Mouse (Mus musculus) midbrain, embryonic 13.5 days (tissue): ENCODE data around the gene Cd300e. TPM values are rescaled to one million over a fixed set of nuclear protein-coding genes. Genes with fewer than 3 reads are reported as not detected.

ENCODE experiments used
- ATAC-seq: fragments of 200-750 bp; cut with Nextera tagmentation; 2 replicates; pipeline ENCODE4 v1.8.0; 2017; ENCODE audit warnings: mild to moderate bottlenecking, moderate TSS enrichment, moderate library complexity
- H3K27ac ChIP-seq: fragments of 300-500 bp; sonication (generic); 2 replicates; pipeline ENCODE4 v1.5.1; 2015; ENCODE audit warnings: inconsistent platforms, mild to moderate bottlenecking, moderate library complexity
- H3K27me3 ChIP-seq: fragments of 300-500 bp; sonication (generic); 2 replicates; pipeline ENCODE4 v1.6.1; 2015; ENCODE audit warnings: mild to moderate bottlenecking, inconsistent platforms
- H3K36me3 ChIP-seq: fragments of 300-500 bp; sonication (generic); 2 replicates; pipeline ENCODE4 v1.6.1; 2015; ENCODE audit warnings: mild to moderate bottlenecking, inconsistent platforms
- H3K4me1 ChIP-seq: fragments of 300-500 bp; sonication (generic); replicated peaks from 2 replicates; pipeline ENCODE4 v1.6.1; 2015; ENCODE audit warnings: inconsistent platforms
- H3K4me2 ChIP-seq: fragments of 300-500 bp; sonication (generic); replicated peaks from 2 replicates; pipeline ENCODE4 v1.6.1; 2015; ENCODE audit warnings: moderate library complexity, mild to moderate bottlenecking, inconsistent platforms
- H3K4me3 ChIP-seq: fragments of 300-500 bp; sonication (generic); replicated peaks from 2 replicates; pipeline ENCODE4 v1.5.1; 2015; ENCODE audit warnings: mild to moderate bottlenecking, inconsistent platforms
- H3K9ac ChIP-seq: fragments of 300-500 bp; sonication (generic); replicated peaks from 2 replicates; pipeline ENCODE4 v1.6.1; 2015; ENCODE audit warnings: mild to moderate bottlenecking, inconsistent platforms
- H3K9me3 ChIP-seq: fragments of 300-500 bp; sonication (generic); 2 replicates; pipeline ENCODE4 v1.6.1; 2016; ENCODE audit warnings: mild to moderate bottlenecking, inconsistent platforms
- WGBS: fragments of 180-500 bp; shearing (Covaris S2); methylation state at CpG from one replicate; pipeline ENCODE4 v1.1.7; 2015; 5-methylcytosine and 5-hydroxymethylcytosine counted together
- polyA plus RNA-seq: library from polyadenylated mRNA; unstranded; fragments of >200 nt; fragmentation: Nextera tagmentation; extraction: Ambion mirVana; gene quantifications from 2 replicates; pipeline ENCODE4 v1.2.1, GENCODE M21; 2015

The Cd300e gene
- polyA plus RNA-seq = not detected in 2 replicates

DNA sequence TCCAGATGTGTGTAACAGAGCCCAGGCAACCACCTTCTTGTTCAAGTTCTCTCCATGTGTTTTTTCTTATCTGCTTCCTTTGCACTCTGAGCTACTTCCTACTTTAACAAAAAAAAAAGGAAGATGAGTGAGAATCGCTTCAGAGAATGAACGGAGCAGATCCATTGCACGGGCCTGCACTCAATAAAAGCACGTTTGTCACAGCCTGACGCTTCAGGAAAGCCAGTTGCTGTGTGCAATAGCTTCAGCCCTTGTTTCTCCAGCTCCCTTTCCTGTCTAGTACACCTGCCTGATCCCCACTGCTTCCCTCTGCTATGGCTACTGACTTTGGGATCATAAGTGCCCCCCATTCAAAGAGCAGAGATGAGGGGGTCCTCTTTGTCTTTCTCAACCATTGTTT, at the start of gene Cd300e:
Gene Cd300e, minus strand, starts transcription at position 101 of the 400 bp plus-strand sequence.
- WGBS = 31% methylated on average over 5 of the region's 5 CpGs

DNA sequence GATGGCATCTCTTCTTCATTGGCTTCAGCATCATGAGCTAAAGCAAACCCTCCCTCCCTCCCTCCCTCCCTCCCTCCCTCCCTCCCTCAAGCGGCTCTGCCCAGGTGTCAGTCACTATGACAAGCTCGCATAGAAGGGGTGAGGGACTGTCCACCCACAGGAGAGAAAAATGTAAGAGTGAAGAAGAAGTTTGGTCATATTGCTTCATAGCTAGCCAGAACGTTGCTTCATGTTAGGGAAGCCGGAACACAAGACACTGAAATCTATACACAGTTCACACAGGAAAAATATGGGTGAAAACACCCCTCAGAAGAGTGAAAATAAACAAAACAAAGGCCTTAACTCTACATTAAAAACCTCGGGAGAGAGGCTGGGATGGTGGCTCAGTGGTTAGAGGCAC, 48.3 kb upstream of the Cd300e start:
- no peak overlapping the region for H3K4me2 ChIP-seq
- no peak overlapping the region for H3K9ac ChIP-seq
- H3K27ac ChIP-seq = no peak overlapping the region
- no peak for ATAC-seq
- H3K4me3 ChIP-seq = no peak overlapping the region
- no peaks in the 10 kb centered on the region for H3K36me3 ChIP-seq
- H3K9me3 ChIP-seq = no peaks in the 10 kb centered on the region
- H3K4me1 ChIP-seq = peaks cover 12% of the 10 kb centered on the region; the same call in 1 of the 2 replicates
- 80% methylated on average over 5 of the region's 5 CpGs for WGBS
- no peaks in the 10 kb centered on the region for H3K27me3 ChIP-seq

More for the DNA sequence above, at the start of gene Cd300e:
- Histone ChIP-seq H3K4me3 (no peak within 1 kb of the TSS), H3K36me3 (no peaks in the 10 kb centered on the region), H3K9me3 (no peaks in the 10 kb centered on the region), H3K4me1 (0 out of 2 replicates have a peak, but pooled peaks cover 6% of the 10 kb centered on the region), H3K27me3 (no peaks in the 10 kb centered on the region), H3K4me2 (no peak within 1 kb of the TSS), H3K9ac (no peak within 1 kb of the TSS), H3K27ac (no peak within 1 kb of the TSS)
- ATAC-seq = no peak

DNA sequence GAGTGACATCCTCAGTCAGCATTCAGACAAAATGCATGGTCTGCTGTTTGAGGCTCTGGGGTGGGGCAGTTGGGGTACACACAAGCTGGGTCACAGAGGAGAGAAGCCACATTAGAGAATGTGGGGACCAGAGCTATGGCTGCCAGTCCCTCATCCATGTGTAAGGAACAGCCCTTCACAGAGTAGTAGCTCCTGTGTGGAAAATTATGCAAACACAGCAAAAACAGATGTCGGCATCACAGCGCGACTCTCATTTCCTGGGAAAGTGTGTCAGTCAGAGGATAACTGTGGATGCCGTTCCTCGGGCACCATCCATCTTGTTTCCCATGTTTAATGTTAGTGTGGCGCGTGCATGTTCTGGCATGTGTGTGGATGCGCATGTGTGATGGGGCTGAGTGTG, 46.2 kb upstream of the Cd300e start:
- Histone ChIP-seq H3K4me3 (no peak overlapping the region), H3K27me3 (no peaks in the 10 kb centered on the region), H3K9me3 (no peaks in the 10 kb centered on the region), H3K36me3 (no peaks in the 10 kb centered on the region), H3K4me2 (no peak overlapping the region), H3K4me1 (peaks cover 12% of the 10 kb centered on the region; the same call in 1 of the 2 replicates), H3K9ac (no peak overlapping the region), H3K27ac (no peak overlapping the region)
- WGBS = 91% methylated on average over 8 of the region's 8 CpGs
- no peak for ATAC-seq

DNA sequence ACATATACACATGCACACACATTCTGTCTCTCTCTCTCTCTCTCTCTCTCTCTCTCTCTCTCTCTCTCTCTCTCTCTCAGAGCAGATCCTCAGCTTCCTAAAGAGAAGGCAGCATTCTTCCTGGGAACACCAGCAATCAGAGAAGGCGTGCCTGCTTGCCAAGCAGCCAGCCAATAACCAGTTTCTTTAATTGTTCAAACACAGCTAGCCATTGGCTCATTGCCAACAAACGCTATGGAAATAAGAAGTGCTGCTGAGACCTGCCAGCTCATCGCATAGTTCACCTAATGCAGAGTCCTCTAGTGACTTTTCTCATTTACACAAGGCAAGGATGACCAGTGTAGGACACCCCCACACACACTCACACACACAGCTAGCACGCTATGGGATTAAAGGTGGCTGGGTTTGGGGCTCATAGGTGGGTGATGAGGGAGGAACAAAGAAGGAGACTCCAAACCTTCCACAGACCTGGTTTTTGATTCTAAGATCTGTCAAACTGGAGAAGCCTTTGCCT, 45.5 kb upstream of the Cd300e start:
- Histone ChIP-seq H3K4me1 (peaks cover 12% of the 10 kb centered on the region; the same call in 1 of the 2 replicates), H3K9me3 (no peaks in the 10 kb centered on the region), H3K4me3 (no peak overlapping the region), H3K27me3 (no peaks in the 10 kb centered on the region), H3K36me3 (no peaks in the 10 kb centered on the region), H3K9ac (no peak overlapping the region), H3K27ac (no peak overlapping the region), H3K4me2 (no peak overlapping the region)
- ATAC-seq = no peak
- 40% methylated on average over 4 of the region's 4 CpGs for WGBS

DNA sequence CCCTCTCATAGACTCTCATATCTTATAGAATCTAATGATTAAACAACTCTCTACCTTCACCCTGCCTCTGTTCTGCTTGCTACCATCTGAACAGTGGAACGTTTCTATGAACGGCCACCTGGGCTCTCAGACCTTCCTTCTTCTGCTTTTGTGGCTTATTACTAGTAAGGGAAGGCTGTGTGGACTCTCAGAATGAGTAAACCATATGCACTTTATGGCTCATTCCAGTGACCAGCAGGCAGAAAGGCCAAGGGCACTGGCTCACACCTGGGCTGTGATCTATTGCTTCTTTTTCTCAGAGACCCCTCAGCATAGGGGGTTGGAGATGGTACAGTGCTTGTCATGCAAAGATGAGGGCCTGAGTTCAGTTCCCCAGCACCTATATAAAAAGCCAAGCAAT, 44.7 kb upstream of the Cd300e start:
- Histone ChIP-seq H3K4me3 (no peak overlapping the region), H3K9ac (no peak overlapping the region), H3K4me2 (no peak overlapping the region), H3K27me3 (no peaks in the 10 kb centered on the region), H3K4me1 (peaks cover 12% of the 10 kb centered on the region; the same call in 1 of the 2 replicates), H3K27ac (no peak overlapping the region), H3K36me3 (no peaks in the 10 kb centered on the region), H3K9me3 (no peaks in the 10 kb centered on the region)
- 86% methylated on average over 2 of the region's 2 CpGs for WGBS
- no peak for ATAC-seq

DNA sequence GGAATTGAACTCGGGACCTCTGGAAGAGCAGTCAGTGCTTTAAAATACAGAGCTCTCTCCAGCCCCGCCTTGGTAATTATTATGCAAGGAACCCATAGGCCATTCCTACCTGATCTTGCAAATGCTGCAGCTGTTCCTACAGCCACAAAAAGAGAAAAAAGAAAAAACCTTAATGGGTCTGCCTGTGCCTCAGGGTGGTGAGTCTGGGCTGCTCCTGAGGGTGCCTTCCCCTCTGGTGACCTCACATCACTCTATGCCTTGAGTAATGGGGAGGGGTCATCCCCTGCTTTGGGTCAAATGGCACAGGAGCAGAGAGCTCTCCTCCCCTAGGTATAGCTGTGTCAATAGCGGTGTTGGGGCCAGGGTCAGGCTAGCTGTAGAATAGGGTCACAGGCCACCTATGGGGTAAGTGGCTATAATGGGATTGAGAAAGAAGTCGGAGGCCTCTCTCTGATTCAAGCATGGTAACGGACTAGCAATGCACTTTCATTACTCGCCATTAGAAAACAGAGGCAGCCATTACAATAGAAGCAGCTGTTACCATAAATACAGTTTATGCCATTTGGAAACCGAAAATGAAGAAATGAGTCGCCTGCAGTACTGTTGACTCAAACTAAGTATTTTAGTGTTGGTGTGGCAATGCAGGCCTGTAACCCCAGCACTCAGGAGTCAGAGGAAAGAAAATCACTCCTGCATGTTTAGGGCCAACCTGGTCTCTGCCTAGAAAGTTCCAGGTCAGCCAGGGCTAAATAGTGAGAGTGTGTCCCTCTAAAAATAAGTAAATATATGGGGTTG, 43.0 kb upstream of the Cd300e start:
- 62% methylated on average over 8 of the region's 8 CpGs for WGBS
- Histone ChIP-seq H3K4me2 (no peak overlapping the region), H3K36me3 (no peaks in the 10 kb centered on the region), H3K4me1 (peaks cover 12% of the 10 kb centered on the region; the same call in 1 of the 2 replicates), H3K9me3 (no peaks in the 10 kb centered on the region), H3K4me3 (no peak overlapping the region), H3K27ac (no peak overlapping the region), H3K27me3 (no peaks in the 10 kb centered on the region), H3K9ac (no peak overlapping the region)
- no peak for ATAC-seq

DNA sequence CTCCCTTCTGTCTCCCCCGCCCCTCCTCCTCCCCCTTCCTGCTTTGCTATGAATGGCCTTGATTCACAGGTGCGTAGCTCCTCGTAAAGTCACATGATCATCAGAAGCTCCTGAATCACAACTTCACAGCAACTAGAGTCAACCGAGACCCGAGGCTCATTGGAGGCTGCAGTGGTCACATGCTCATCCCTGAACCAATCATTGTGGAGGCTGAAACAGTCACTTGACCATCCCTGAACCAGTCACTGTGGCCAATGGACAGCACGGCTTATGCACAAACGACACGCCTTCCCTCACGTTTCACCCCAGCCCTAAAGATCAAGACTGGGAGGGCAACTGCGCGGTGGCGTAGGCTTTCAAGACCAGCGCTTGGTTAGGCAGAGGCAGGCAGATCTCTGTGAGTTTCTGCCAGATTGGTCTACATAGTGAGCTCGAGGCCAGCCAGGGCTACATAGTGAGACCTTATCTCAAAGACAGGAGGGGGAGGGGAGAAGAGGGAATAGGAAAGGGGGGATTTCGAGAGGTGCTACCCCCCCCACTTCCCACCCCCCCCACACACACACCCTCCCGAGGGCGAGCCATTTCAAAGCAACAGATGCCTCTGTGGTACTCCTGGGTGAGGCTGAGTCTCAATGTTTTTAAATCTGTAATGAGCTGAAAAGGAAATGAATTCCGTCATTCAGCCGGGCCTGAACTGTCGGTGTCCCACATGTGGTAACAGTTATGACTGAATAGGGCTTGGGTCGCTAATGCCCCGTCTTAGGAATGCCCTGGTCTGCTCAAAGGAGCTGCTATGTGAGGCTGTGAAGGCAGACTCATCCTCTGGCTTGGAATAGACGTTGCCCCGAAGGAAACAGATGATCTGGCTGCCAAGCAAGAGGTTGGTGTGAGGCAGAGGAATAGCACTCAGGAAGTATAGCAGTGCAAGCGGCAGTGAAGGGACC, 41.8 kb upstream of the Cd300e start:
- Histone ChIP-seq H3K36me3 (no peaks in the 10 kb centered on the region), H3K27me3 (no peaks in the 10 kb centered on the region), H3K9ac (no peak overlapping the region), H3K9me3 (no peaks in the 10 kb centered on the region), H3K27ac (no peak overlapping the region), H3K4me2 (no peak overlapping the region), H3K4me1 (peaks cover 12% of the 10 kb centered on the region; the same call in 1 of the 2 replicates), H3K4me3 (no peak overlapping the region)
- WGBS = 89% methylated on average over 25 of the region's 25 CpGs
- ATAC-seq = no peak

DNA sequence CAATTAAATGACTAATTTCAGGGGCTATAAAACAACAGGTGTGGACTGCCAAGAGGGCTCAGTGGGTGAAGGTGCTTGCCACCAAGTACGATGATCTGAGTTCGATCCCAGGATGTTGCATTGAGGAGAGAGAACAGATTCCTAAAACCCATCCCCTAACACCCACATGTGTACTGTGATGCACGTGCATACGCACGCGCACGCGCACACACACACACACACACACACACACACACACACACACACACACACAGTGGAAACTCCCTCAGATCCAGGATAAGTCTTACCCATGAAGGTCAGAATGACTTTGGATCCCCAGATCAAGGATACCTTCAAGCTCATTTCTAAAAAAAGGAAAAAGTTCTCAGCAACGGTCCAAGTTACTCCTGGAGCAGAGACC, 40.1 kb upstream of the Cd300e start:
- 94% methylated on average over 9 of the region's 9 CpGs for WGBS
- H3K27ac ChIP-seq = no peak overlapping the region
- no peaks in the 10 kb centered on the region for H3K36me3 ChIP-seq
- no peak overlapping the region for H3K4me3 ChIP-seq
- no peak overlapping the region for H3K9ac ChIP-seq
- ATAC-seq = no peak
- H3K9me3 ChIP-seq = no peaks in the 10 kb centered on the region
- H3K4me2 ChIP-seq = no peak overlapping the region
- no peaks in the 10 kb centered on the region for H3K27me3 ChIP-seq
- peaks cover 4% of the 10 kb centered on the region; the same call in 1 of the 2 replicates for H3K4me1 ChIP-seq

DNA sequence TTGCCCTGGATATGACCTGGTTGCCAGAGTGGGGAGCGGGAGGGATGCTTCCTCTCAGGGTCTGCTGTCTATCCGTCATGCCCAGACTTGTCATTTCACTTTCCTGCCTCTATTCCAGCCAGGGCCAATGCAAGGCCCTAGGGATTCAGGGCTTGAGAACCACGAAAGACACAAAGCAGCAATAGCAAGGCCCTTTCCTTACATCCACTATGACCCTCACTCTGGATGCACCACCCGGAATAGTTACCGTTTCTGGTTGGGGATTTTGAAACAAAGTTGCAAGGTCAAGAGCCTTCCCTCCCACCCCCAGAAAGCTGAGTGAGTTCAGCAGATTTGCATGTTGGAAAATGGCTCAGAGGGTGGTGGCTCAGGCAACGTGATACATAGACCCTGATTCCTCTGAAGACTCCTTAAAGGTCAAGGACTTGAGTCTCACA, 39.7 kb upstream of the Cd300e start:
- Histone ChIP-seq H3K36me3 (no peaks in the 10 kb centered on the region), H3K4me3 (no peak overlapping the region), H3K4me2 (no peak overlapping the region), H3K27ac (no peak overlapping the region), H3K4me1 (no peaks in the 10 kb centered on the region), H3K27me3 (no peaks in the 10 kb centered on the region), H3K9me3 (no peaks in the 10 kb centered on the region), H3K9ac (no peak overlapping the region)
- no peak for ATAC-seq
- 73% methylated on average over 6 of the region's 6 CpGs for WGBS

DNA sequence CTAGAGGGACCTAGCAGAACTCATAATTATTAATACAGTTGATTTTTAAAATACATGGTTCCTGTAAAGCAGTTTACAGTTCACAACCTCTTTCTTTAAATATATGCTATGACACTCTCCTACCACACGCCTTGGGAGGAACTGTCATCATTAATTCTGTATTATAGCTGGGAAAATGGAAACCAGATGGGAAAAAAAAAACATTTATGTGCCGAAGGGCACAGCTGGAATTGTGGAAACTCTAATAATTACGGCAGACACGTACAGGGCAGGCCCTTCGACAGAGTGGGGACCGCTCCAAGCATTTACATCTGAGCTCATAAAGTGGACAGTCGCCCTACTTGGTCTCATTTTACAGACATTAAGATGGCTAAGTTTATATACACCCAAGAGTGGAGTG, 38.8 kb upstream of the Cd300e start:
- Histone ChIP-seq H3K4me3 (no peak overlapping the region), H3K9me3 (no peaks in the 10 kb centered on the region), H3K27ac (no peak overlapping the region), H3K36me3 (no peaks in the 10 kb centered on the region), H3K27me3 (no peaks in the 10 kb centered on the region), H3K4me1 (no peaks in the 10 kb centered on the region), H3K4me2 (no peak overlapping the region), H3K9ac (no peak overlapping the region)
- WGBS = 84% methylated on average over 7 of the region's 7 CpGs
- ATAC-seq = no peak

DNA sequence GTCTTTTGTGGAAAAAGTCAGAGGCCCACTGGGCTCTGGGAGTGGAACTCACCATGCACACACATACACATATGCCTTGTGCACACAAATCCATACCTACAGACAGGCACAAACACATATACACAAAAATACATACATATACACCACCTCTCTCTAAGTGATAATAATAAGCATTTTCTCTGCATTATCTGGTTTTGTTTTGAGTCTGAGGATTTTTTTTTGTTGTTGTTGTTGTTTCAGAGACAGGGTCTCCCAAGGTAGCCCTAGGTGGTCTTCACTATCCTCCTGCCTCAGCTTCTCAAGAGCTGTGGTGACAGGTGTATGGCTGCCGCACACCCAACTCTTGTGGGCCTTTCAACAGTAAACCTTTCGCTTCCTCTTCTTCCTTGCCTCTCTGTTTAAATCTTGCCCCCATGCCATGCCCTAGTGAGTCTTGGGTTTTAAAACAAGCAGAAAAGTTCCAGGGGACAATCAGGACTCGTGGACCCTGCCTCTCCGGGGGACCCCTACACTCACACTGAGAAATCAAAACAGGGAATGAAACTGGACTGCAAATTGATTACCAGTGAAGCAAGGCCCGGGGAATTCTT, 38.1 kb upstream of the Cd300e start:
- H3K36me3 ChIP-seq = no peaks in the 10 kb centered on the region
- no peak overlapping the region for H3K4me3 ChIP-seq
- H3K27me3 ChIP-seq = no peaks in the 10 kb centered on the region
- H3K4me2 ChIP-seq = no peak overlapping the region
- no peak for ATAC-seq
- no peak overlapping the region for H3K9ac ChIP-seq
- 85% methylated on average over 5 of the region's 5 CpGs for WGBS
- H3K4me1 ChIP-seq = no peaks in the 10 kb centered on the region
- H3K9me3 ChIP-seq = no peaks in the 10 kb centered on the region
- no peak overlapping the region for H3K27ac ChIP-seq
